Mouse (Mus musculus) hindbrain, embryonic 15.5 days (tissue): ENCODE results near the gene Barx2. TPM values are rescaled to one million over a fixed set of nuclear protein-coding genes. Genes with fewer than 3 reads are reported as not detected.

Experiments used
- ATAC-seq: fragments of 200-750 bp; cut with Nextera tagmentation; 2 replicates; pipeline ENCODE4 v1.8.0; 2017; ENCODE audit warnings: low read depth, moderate number of reproducible peaks, moderate TSS enrichment; ENCODE audit not compliant: low FRiP score
- H3K27ac ChIP-seq: fragments of 300-500 bp; sonication (generic); replicated peaks from 2 replicates; pipeline ENCODE4 v1.5.1; 2015; ENCODE audit warnings: mild to moderate bottlenecking, inconsistent platforms
- H3K27me3 ChIP-seq: fragments of 300-500 bp; sonication (generic); 2 replicates; pipeline ENCODE4 v1.6.1; 2015; ENCODE audit warnings: control low read depth, inconsistent platforms
- H3K36me3 ChIP-seq: fragments of 300-500 bp; sonication (generic); 2 replicates; pipeline ENCODE4 v1.6.1; 2015; ENCODE audit warnings: control low read depth, inconsistent platforms
- H3K4me1 ChIP-seq: fragments of 300-500 bp; sonication (generic); replicated peaks from 2 replicates; pipeline ENCODE4 v1.6.1; 2015; ENCODE audit warnings: control low read depth, inconsistent platforms
- H3K4me2 ChIP-seq: fragments of 300-500 bp; sonication (generic); 2 replicates; pipeline ENCODE4 v1.6.1; 2015; ENCODE audit warnings: moderate library complexity, mild to moderate bottlenecking, inconsistent platforms
- H3K4me3 ChIP-seq: fragments of 300-500 bp; sonication (generic); 2 replicates; pipeline ENCODE4 v1.5.1; 2015; ENCODE audit warnings: mild to moderate bottlenecking, inconsistent platforms
- H3K9ac ChIP-seq: fragments of 300-500 bp; sonication (generic); 2 replicates; pipeline ENCODE4 v1.6.1; 2015; ENCODE audit warnings: inconsistent platforms
- H3K9me3 ChIP-seq: fragments of 300-500 bp; sonication (generic); 2 replicates; pipeline ENCODE4 v1.6.1; 2016; ENCODE audit warnings: control low read depth, inconsistent platforms
- WGBS: fragments of 180-500 bp; shearing (Covaris S2); methylation state at CpG from one replicate; pipeline ENCODE4 v1.1.7; 2015; 5-methylcytosine and 5-hydroxymethylcytosine counted together
- polyA plus RNA-seq: library from polyadenylated mRNA; unstranded; fragments of >200 nt; fragmentation: Nextera tagmentation; extraction: Ambion mirVana; gene quantifications from 2 replicates; pipeline ENCODE4 v1.2.1, GENCODE M21; 2015

The Barx2 gene
- polyA plus RNA-seq, 1 experiment from 2014 or later = 0.41 TPM

- peaks cover 4% of the 10 kb centered on the region for H3K4me1 ChIP-seq
- ATAC-seq = peak; percentile 87
- no peak overlapping the region for H3K9ac ChIP-seq
- H3K4me2 ChIP-seq = peak overlapping the region; percentile 32
- peaks cover 9% of the 10 kb centered on the region; the same call in 1 of the 2 replicates for H3K27me3 ChIP-seq
- H3K27ac ChIP-seq = no peak overlapping the region
- WGBS = 19% methylated on average over 22 of the region's 22 CpGs
- no peak overlapping the region for H3K4me3 ChIP-seq
- H3K36me3 ChIP-seq = no peaks in the 10 kb centered on the region
- H3K9me3 ChIP-seq = no peaks in the 10 kb centered on the region
Observed at GRCm38 (mm10) chr9:31925830-31926624, 12.8 kb upstream of the Barx2 start.

GRCm38 (mm10) chr9:31923529-31923928 is 10.3 kb upstream of the Barx2 start:
- Histone ChIP-seq H3K27ac (no peak overlapping the region), H3K36me3 (no peaks in the 10 kb centered on the region), H3K27me3 (peaks cover 27% of the 10 kb centered on the region), H3K4me2 (no peak overlapping the region), H3K9me3 (no peaks in the 10 kb centered on the region), H3K4me1 (peaks cover 4% of the 10 kb centered on the region), H3K9ac (no peak overlapping the region), H3K4me3 (no peak overlapping the region)
- 82% methylated on average over 7 of the region's 7 CpGs for WGBS
- ATAC-seq = no peak

- H3K4me3 ChIP-seq = no peak overlapping the region
- no peak overlapping the region for H3K27ac ChIP-seq
- WGBS = 65% methylated on average over 1 of the region's 1 CpGs
- H3K9ac ChIP-seq = no peak overlapping the region
- H3K4me2 ChIP-seq = no peak overlapping the region
- H3K27me3 ChIP-seq = peaks cover 61% of the 10 kb centered on the region
- H3K4me1 ChIP-seq = peaks cover 4% of the 10 kb centered on the region
- ATAC-seq = no peak
- no peaks in the 10 kb centered on the region for H3K36me3 ChIP-seq
- H3K9me3 ChIP-seq = no peaks in the 10 kb centered on the region
Observed at GRCm38 (mm10) chr9:31919802-31920201, 6.5 kb upstream of the Barx2 start.

GRCm38 (mm10) chr9:31916421-31916820 is 3.2 kb upstream of the Barx2 start:
- H3K9me3 ChIP-seq = no peaks in the 10 kb centered on the region
- H3K27ac ChIP-seq = no peak overlapping the region
- H3K9ac ChIP-seq = no peak overlapping the region
- no peak for ATAC-seq
- H3K4me2 ChIP-seq = no peak overlapping the region
- WGBS = 8% methylated on average over 9 of the region's 9 CpGs
- H3K36me3 ChIP-seq = no peaks in the 10 kb centered on the region
- H3K4me1 ChIP-seq = peaks cover 28% of the 10 kb centered on the region
- H3K4me3 ChIP-seq = no peak overlapping the region
- peaks cover 87% of the 10 kb centered on the region for H3K27me3 ChIP-seq

GRCm38 (mm10) chr9:31914871-31915270 is 1.6 kb upstream of the Barx2 start:
- under 1% methylated on average over 34 of the region's 34 CpGs for WGBS
- Histone ChIP-seq H3K9ac (no peak overlapping the region), H3K9me3 (no peaks in the 10 kb centered on the region), H3K4me3 (peak overlapping the region; percentile 62), H3K36me3 (no peaks in the 10 kb centered on the region), H3K27me3 (peaks cover 94% of the 10 kb centered on the region), H3K27ac (no peak overlapping the region), H3K4me2 (peak overlapping the region; percentile 100), H3K4me1 (peaks cover 28% of the 10 kb centered on the region)
- ATAC-seq = 0 out of 2 replicates have a peak, but pooled peaks have one; percentile 38

- Histone ChIP-seq H3K4me1 (peaks cover 28% of the 10 kb centered on the region), H3K36me3 (no peaks in the 10 kb centered on the region), H3K27ac (no peak overlapping the region), H3K4me3 (peak overlapping the region; percentile 62), H3K9me3 (no peaks in the 10 kb centered on the region), H3K4me2 (peak overlapping the region; percentile 100), H3K27me3 (peaks cover 93% of the 10 kb centered on the region), H3K9ac (peak overlapping the region; percentile 50; the same call in 1 of the 2 replicates)
- no peak for ATAC-seq
- under 1% methylated on average over 54 of the region's 54 CpGs for WGBS
Observed at GRCm38 (mm10) chr9:31913739-31914591, 703 bp upstream of the Barx2 start.

GRCm38 (mm10) chr9:31912553-31912920 is 725 bp downstream of the Barx2 start:
- Histone ChIP-seq H3K9me3 (no peaks in the 10 kb centered on the region), H3K27me3 (peaks cover 88% of the 10 kb centered on the region), H3K4me2 (peak overlapping the region; percentile 100), H3K4me3 (peak overlapping the region; percentile 62), H3K4me1 (peaks cover 28% of the 10 kb centered on the region), H3K36me3 (no peaks in the 10 kb centered on the region), H3K27ac (no peak overlapping the region), H3K9ac (no peak overlapping the region)
- WGBS = 3% methylated on average over 16 of the region's 16 CpGs
- ATAC-seq = peak; percentile 30; the same call in 1 of the 2 replicates

GRCm38 (mm10) chr9:31910221-31910620 is 3.0 kb downstream of the Barx2 start:
- Histone ChIP-seq H3K9me3 (no peaks in the 10 kb centered on the region), H3K27me3 (peaks cover 65% of the 10 kb centered on the region), H3K4me3 (no peak overlapping the region), H3K9ac (no peak overlapping the region), H3K36me3 (no peaks in the 10 kb centered on the region), H3K4me2 (no peak overlapping the region), H3K27ac (no peak overlapping the region), H3K4me1 (peaks cover 28% of the 10 kb centered on the region)
- ATAC-seq = no peak
- 47% methylated on average over 5 of the region's 5 CpGs for WGBS

GRCm38 (mm10) chr9:31901781-31902180 is 11.5 kb downstream of the Barx2 start:
- no peak overlapping the region for H3K4me2 ChIP-seq
- 77% methylated on average over 2 of the region's 2 CpGs for WGBS
- ATAC-seq = no peak
- no peaks in the 10 kb centered on the region for H3K27me3 ChIP-seq
- no peaks in the 10 kb centered on the region for H3K36me3 ChIP-seq
- no peaks in the 10 kb centered on the region for H3K9me3 ChIP-seq
- H3K9ac ChIP-seq = no peak overlapping the region
- H3K4me1 ChIP-seq = no peaks in the 10 kb centered on the region
- no peak overlapping the region for H3K4me3 ChIP-seq
- no peak overlapping the region for H3K27ac ChIP-seq

- H3K4me2 ChIP-seq = no peak overlapping the region
- H3K27me3 ChIP-seq = no peaks in the 10 kb centered on the region
- WGBS = 53% methylated on average over 10 of the region's 10 CpGs
- no peak overlapping the region for H3K9ac ChIP-seq
- ATAC-seq = no peak
- no peaks in the 10 kb centered on the region for H3K36me3 ChIP-seq
- no peaks in the 10 kb centered on the region for H3K9me3 ChIP-seq
- H3K27ac ChIP-seq = no peak overlapping the region
- H3K4me1 ChIP-seq = no peaks in the 10 kb centered on the region; the same call in 1 of the 2 replicates
- no peak overlapping the region for H3K4me3 ChIP-seq
Observed at GRCm38 (mm10) chr9:31894775-31895320, 18.4 kb downstream of the Barx2 start.

GRCm38 (mm10) chr9:31888333-31888732 is 24.9 kb downstream of the Barx2 start:
- Histone ChIP-seq H3K4me2 (no peak overlapping the region), H3K4me3 (no peak overlapping the region), H3K9me3 (no peaks in the 10 kb centered on the region), H3K27me3 (no peaks in the 10 kb centered on the region), H3K9ac (no peak overlapping the region), H3K27ac (no peak overlapping the region), H3K36me3 (no peaks in the 10 kb centered on the region), H3K4me1 (no peaks in the 10 kb centered on the region)
- WGBS = 82% methylated on average over 4 of the region's 4 CpGs
- no peak for ATAC-seq

GRCm38 (mm10) chr9:31886258-31886657 is 27.0 kb downstream of the Barx2 start:
- Histone ChIP-seq H3K9ac (no peak overlapping the region), H3K4me3 (no peak overlapping the region), H3K27ac (no peak overlapping the region), H3K4me1 (no peaks in the 10 kb centered on the region), H3K4me2 (no peak overlapping the region), H3K9me3 (no peaks in the 10 kb centered on the region), H3K36me3 (no peaks in the 10 kb centered on the region), H3K27me3 (no peaks in the 10 kb centered on the region)
- WGBS = 67% methylated on average over 3 of the region's 3 CpGs
- ATAC-seq = no peak
